Mouse (Mus musculus) cerebellum, adult 8-10 months (tissue): ENCODE measurements at regions not wholly inside any gene's neighbourhood (a gene's known extent, or its start where the extent isn't known, plus 50 kb on each side); places are given as distances from the start of the nearest gene placed in this dataset.

ENCODE experiments used
- DNase-seq: peaks from one replicate; pipeline ENCODE4 v3.0.0; 2022

DNA sequence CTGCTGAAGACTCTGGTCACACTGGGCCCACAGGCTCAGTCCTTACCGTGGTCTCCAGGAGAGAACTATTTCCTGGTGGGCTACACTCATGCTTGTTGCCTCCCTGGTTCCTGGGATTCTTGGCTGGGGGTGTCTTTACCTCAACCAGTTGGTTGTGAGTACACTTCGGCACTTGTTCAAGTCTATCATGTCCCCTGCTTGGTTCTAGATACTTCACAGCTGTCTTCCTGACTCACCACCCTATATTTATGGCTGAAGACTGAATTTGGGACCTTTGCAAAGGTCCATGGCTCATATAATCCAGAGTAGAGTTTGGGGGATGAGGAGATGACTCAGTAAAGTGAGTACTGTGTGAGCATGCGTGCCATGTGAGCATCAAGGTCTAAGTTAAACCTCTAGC is 245.0 kb upstream of the Habp2 start:
- no peak for DNase-seq

- no peak for DNase-seq
Measured at GRCm38 (mm10) chr19:56046784-56047390, 240.1 kb upstream of the Habp2 start.

DNA sequence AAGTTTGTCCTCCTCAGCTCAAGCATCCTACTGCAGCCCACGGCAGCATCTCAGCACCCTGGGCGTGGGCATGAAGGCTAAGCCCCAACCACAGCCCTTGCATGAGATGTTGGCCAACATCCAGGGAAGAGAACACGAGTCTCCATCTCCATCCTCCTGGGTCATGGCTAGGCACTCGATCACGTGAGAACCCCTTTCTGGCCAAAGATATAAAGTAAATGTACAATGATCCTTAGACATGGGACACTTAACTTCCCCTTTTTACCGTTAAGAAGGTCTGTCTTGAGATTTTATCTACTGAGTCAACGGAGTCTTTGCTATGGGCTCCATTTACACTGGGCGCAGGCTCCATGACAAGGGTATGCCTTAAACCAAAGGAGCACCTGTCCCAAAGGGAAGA is 232.8 kb upstream of the Habp2 start:
- no peak for DNase-seq

GRCm38 (mm10) chr19:56056397-56056796 is 230.5 kb upstream of the Habp2 start:
- no peak for DNase-seq

- no peak for DNase-seq
Measured at GRCm38 (mm10) chr19:56061882-56062540, 224.9 kb upstream of the Habp2 start.

- no peak for DNase-seq
Measured at GRCm38 (mm10) chr19:56063099-56063498, 223.8 kb upstream of the Habp2 start.

GRCm38 (mm10) chr19:56065730-56066129 is 221.2 kb upstream of the Habp2 start:
- DNase-seq: no peak

- DNase-seq: no peak
Measured at GRCm38 (mm10) chr19:56068165-56068564, 218.8 kb upstream of the Habp2 start.

DNA sequence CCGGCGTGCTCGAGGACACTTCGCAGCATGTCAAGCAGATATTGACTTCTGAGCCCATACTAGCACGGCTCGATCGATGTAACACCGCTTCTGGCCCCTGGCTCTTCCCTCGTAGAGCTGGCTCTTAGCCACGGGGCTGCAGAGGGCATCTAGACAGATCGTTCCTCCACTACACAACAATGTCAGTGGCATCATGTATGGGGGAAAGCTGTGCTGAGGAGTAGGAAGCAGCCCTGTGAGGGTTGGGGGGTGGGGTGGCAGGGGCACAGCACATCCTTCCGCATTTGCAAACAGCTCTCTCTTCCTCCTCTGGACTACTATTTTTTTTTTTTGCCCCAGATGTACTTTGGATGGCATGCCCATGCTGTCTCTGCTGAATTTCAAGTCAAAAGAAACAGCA is 218.1 kb upstream of the Habp2 start:
- DNase-seq: no peak

DNA sequence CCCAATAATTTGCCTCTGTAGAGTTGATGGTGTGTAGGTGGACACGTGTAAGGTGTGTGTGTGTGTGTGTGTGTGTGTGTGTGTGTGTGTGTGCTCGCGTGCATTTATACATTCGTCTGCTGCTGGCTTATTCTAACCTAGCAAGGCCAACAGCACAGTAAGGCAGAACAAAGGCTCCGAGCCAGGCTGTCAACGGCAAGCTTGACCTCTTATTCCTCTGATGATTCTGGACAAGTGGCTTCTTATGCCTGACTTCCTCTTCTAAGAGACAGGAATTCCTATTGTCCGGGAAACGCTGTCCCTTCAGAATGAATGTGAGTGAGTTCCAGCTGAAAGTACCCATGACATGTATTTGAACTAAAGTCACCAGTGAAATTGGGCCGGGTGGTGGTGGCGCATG is 217.7 kb upstream of the Habp2 start:
- DNase-seq: no peak

DNA sequence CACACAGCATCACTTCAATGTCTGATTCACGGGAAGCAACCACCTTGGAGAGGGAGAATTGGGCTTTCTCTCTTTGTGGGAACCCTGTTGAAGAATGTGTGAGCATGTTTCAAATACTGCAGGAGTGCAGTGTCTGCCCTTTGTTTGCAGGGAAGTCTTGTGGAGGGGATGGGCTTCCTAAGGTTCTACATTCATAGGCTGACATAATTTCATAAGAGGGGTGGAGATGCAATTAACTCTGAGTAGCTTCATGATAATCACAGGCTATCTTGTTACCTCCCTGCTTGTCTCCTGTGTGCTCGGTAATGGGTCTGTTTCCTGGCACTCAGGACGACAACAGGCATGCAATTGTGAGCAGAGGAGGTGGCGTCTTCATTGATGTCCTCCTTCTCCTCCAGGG is 215.6 kb upstream of the Habp2 start:
- no peak for DNase-seq

GRCm38 (mm10) chr19:56076128-56076527 is 210.8 kb upstream of the Habp2 start:
- no peak for DNase-seq

DNA sequence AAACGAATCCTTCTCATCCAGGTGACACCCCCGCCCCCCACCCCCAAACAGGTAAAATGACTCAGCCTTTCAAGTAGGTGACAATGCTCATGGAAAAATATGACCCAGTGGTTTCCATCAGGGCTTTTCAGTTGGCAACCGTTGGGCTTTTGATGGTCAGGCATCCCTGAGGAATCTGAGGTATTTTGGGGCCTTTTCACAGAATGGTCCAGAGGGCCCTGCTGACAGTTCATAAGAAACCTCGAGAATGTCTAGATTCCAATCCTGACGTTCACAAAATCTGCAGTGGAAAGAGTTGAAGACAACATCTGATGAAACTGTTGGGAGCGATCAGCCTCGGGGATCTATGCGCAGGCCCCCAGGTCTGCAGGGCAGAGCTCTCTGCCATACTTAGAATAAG is 209.4 kb upstream of the Habp2 start:
- no peak for DNase-seq

DNA sequence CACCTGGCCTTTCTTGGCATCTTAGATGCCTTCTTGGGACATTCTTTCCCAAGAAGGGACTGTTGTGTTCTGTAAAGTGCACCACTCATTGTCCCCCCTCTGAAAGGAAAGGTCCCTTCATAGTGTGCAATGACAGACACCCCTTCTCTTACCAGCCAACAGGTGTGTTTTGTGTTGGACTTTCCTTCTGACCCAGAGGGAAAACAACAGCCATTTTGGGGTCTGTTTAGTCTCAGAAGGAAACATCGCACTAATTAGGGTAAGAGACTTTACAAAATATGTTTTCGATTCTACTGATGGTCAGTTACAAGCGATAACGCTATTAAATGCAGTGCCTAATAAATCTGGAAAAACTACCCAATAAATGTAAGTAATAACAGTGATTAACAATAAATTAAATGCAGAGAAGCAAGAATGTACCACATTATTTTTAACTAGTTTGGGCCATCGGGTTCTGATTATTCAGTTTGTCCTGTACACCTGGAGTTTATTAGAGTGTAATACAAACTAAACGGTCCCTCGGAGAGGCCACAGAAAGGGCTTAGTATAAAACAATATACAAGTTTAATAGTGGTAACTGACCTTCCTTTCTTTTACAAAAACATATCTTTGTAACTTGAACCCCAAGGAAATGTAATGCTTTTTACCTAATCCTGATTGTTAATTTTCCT is 200.4 kb upstream of the Habp2 start:
- DNase-seq: no peak

DNA sequence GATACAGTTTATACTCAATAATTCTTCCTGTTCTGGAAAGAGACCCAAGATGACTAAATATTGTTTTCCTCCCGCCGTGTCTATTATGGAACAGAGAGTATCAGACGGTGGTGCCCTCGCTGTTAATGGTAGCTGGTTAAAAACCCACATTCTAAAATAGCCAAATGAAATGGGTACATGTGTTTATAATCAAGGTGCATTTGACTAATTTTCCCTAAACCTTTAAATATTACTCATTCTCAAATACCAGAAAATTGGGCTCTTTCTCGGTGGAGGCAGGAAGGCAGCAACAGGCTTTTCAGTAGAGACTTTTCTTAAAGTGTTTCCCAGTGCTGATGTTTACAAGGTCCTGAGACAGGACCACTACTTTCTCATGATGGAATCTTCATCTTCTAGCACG is 199.8 kb upstream of the Habp2 start:
- DNase-seq: no peak

- DNase-seq: no peak
Measured at GRCm38 (mm10) chr19:56089795-56090375, 197.1 kb upstream of the Habp2 start.

GRCm38 (mm10) chr19:56091581-56091980 is 195.4 kb upstream of the Habp2 start:
- no peak for DNase-seq

DNA sequence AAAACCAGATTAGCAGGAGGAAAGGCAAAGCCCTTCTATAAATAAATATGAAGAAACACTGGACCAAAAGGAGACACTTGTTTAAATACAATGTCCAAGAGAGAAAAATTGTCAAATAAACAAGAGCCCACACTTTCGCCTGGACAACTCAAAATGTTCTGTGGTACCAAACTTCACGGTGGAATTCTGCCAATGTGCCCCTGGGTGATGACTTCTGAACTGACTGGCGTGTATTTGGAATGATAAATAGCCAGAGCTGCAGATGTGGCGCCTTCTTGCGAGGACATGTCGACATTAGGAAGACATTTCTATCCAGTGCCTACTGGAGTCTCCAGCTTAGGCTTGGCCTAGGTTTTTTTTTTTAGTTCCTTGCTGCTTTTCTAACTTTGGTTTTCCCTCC is 191.1 kb upstream of the Habp2 start:
- no peak for DNase-seq

GRCm38 (mm10) chr19:56099725-56100124 is 187.2 kb upstream of the Habp2 start:
- no peak for DNase-seq

GRCm38 (mm10) chr19:56100131-56100872 is 186.6 kb upstream of the Habp2 start:
- no peak for DNase-seq

DNA sequence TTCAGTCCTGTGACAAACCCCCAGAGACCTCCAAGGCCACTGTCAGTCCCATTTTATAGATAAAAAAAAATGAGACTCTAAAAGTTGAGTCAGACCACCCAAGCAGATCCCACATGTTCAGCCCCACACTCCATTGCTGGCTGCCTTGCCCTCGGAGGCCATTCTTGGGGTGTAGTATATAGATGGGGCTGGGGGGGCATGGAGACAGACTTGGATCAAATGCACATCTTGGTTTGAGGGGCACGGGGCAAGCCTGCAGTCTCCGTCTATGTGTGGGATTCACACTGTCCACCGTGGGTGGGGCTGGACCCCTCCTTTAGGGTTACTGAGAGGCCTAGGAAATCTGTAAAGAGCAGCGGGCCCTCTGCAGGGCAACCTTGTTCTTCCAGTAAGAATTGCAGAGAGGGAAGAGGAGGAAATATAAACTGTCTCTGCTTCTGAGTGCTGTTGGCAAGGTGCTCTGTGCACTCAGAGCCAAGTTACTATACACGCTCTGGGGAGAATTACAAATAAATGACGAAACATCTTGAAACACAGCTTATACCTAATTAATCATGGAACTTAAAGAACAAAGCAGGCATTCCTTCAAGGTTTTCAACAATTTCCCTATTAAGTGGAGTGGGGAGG is 184.4 kb upstream of the Habp2 start:
- no peak for DNase-seq

GRCm38 (mm10) chr19:56105073-56105451 is 181.9 kb upstream of the Habp2 start:
- no peak for DNase-seq
